Mouse (Mus musculus) liver, adult 2 months (tissue): ENCODE data around the gene Caml.

ENCODE experiments used
- CTCF ChIP-seq: fragments of 200-500 bp; IDR thresholded peaks from 2 replicates; pipeline ENCODE4 v1.5.1; 2011; ENCODE audit warnings: low read depth, low read length, control low read depth
- POLR2A ChIP-seq: fragments of 200-500 bp; IDR thresholded peaks from 2 replicates; pipeline ENCODE4 v1.6.1; 2011; ENCODE audit warnings: low read length, control low read depth; ENCODE audit not compliant: insufficient read depth; ENCODE audit errors: extremely low read depth

DNA sequence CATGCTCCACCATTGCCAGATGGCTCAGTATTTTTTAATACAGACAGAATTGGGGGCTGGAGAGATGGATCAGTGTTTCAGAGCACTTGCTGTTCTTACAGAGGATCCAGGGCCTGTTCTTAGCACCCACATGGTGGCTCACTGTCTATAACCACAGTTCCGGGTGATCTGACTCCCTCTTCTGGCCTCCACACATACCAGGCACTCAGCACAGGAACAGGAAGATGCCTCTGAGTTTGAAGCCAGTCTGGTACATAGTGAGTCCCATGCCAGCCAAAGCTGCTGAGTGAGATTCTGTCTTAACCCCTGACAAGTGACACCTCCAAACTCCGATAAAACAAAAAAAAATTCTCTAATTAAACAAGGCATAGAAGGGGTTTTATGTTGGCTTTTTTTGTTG lies 2.5 kb upstream of the Caml start:
- TF ChIP-seq CTCF (no peak), POLR2A (no peak)
